Mouse (Mus musculus) liver, postnatal 0 days (tissue): ENCODE data around the gene Sez6l.

ENCODE experiments used
- CTCF ChIP-seq: sonication (generic); IDR thresholded peaks from 2 replicates; pipeline ENCODE4 v1.5.1; 2016; ENCODE audit warnings: antibody characterized with exemption, low read depth
- EP300 ChIP-seq: IDR thresholded peaks from 2 replicates; pipeline ENCODE4 v1.6.1; 2016; ENCODE audit warnings: antibody characterized with exemption, low read depth, mild to moderate bottlenecking

DNA sequence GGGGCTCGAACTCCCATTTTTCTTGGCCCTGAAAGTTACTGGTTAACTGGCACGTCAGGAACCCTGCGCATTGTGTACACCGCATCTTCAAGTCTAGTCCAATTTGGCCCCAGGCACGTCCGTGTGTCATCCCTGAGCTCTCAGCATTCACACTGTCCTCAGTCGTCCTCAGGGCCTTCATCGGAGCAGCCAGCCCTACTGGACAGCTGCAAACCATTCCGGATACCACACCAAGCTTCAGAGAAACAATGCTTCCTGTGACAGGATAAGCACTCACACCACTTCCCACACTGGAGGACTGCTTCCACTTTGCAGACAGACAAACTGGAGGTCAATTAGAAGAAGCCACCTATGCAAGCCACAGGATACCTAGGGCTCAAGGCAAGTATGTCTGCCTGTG lies 123.9 kb downstream of the Sez6l start:
- TF ChIP-seq CTCF (no peak), EP300 (no peak)
